Comparison of ENCODE assay signal across 8 mouse cellular contexts in genomic region chr17:33684671-33685231, GRCm38 (mm10). TPM values are rescaled to one million over a fixed set of nuclear protein-coding genes. Genes with fewer than 3 reads are reported as not detected.
A peak's percentile ranks its signal among the peaks of the same experiment; 100 is the strongest.
DNase-seq lines count a peak whose midpoint lies in the region; ATAC-seq and TF ChIP-seq lines count a peak whose summit lies in the region.

No protein-coding gene starts in this region.

- peak overlapping the region; percentile 99 for H3K9ac ChIP-seq in limb, embryonic 12.5 days (replicated peaks)
- H3K9ac ChIP-seq in midbrain, embryonic 14.5 days (replicated peaks; ENCODE audit: low read length) = peak overlapping the region; percentile 97

- peak; percentile 52 to 55 for DNase-seq in urinary bladder, adult 18-20 months (ENCODE audit: low spot score in 2 of 2)
- DNase-seq in urinary bladder, adult 2 months (ENCODE audit: low spot score) = no peak
- peak; percentile 79 for DNase-seq in embryonic facial prominence, embryonic 10.5 days (ENCODE audit: low spot score)
- peak; percentile 70 for DNase-seq in kidney, adult 2 months
- peak; percentile 86 for DNase-seq in midbrain, embryonic 14.5 days
- peak; percentile 68 to 71 for DNase-seq in spleen, postnatal 36 days (ENCODE audit: low spot score in 2 of 2)

- H3K36me3 ChIP-seq in embryonic facial prominence, embryonic 10.5 days (replicated peaks) = peaks cover 25% of the 10 kb centered on the region
- no peaks in the 10 kb centered on the region for H3K36me3 ChIP-seq in kidney, adult 2 months (ENCODE audit: control insufficient read depth, insufficient read depth, low read length)
- H3K36me3 ChIP-seq in limb, embryonic 12.5 days = peaks cover 16% of the 10 kb centered on the region
- 0 out of 2 replicates have a peak, but pooled peaks cover 4% of the 10 kb centered on the region for H3K36me3 ChIP-seq in midbrain, embryonic 14.5 days (ENCODE audit: control insufficient read depth, insufficient read depth, low read length)

- peak overlapping the region; percentile 91 for H3K4me3 ChIP-seq in embryonic facial prominence, embryonic 10.5 days
- peak overlapping the region; percentile 75 for H3K4me3 ChIP-seq in kidney, adult 2 months (ENCODE audit: insufficient read depth, low read depth, low read length)
- peak overlapping the region; percentile 89 for H3K4me3 ChIP-seq in limb, embryonic 12.5 days (replicated peaks)
- H3K4me3 ChIP-seq in midbrain, embryonic 14.5 days (replicated peaks; ENCODE audit: low read depth, low read length) = peak overlapping the region; percentile 72

- no peak for TF ChIP-seq POLR2A in kidney, adult 2 months (IDR thresholded peaks at IDR 0.05; ENCODE audit: low read depth, low read length)

- peak overlapping the region; percentile 99 for H3K27ac ChIP-seq in embryonic facial prominence, embryonic 10.5 days (replicated peaks)
- peak overlapping the region; percentile 89 for H3K27ac ChIP-seq in kidney, adult 2 months (ENCODE audit: insufficient read depth, low read depth, low read length)
- H3K27ac ChIP-seq in limb, embryonic 12.5 days = peak overlapping the region; percentile 95
- H3K27ac ChIP-seq in midbrain, embryonic 14.5 days (replicated peaks; ENCODE audit: low read depth, low read length) = peak overlapping the region; percentile 96

- TF ChIP-seq CTCF in kidney, adult 2 months (conservative IDR thresholded peaks at IDR 0.05; ENCODE audit: insufficient read depth, insufficient read length, low read depth, low read length) = peak; percentile 37

- no peaks in the 10 kb centered on the region for H3K27me3 ChIP-seq in embryonic facial prominence, embryonic 10.5 days (replicated peaks; ENCODE audit: low read depth, poor library complexity, severe bottlenecking)
- no peaks in the 10 kb centered on the region for H3K27me3 ChIP-seq in kidney, adult 2 months (replicated peaks; ENCODE audit: control insufficient read depth, insufficient read depth, low read length)
- no peaks in the 10 kb centered on the region for H3K27me3 ChIP-seq in limb, embryonic 12.5 days
- H3K27me3 ChIP-seq in midbrain, embryonic 14.5 days (ENCODE audit: control insufficient read depth, insufficient read depth, low read length) = no peaks in the 10 kb centered on the region

- peak; percentile 74 for ATAC-seq in granulocyte monocyte progenitor cell, adult 5-6 weeks (replicated peaks; ENCODE audit: poor library complexity, severe bottlenecking)
- ATAC-seq in limb, embryonic 12.5 days (ENCODE audit: insufficient number of reproducible peaks, insufficient read depth, low FRiP score, low TSS enrichment, low read depth) = peak; percentile 77
- ATAC-seq in midbrain, embryonic 14.5 days (ENCODE audit: low FRiP score, low TSS enrichment) = peak; percentile 84

- H3K9me3 ChIP-seq in embryonic facial prominence, embryonic 10.5 days = no peaks in the 10 kb centered on the region
- no peaks in the 10 kb centered on the region for H3K9me3 ChIP-seq in limb, embryonic 12.5 days
- no peaks in the 10 kb centered on the region for H3K9me3 ChIP-seq in midbrain, embryonic 14.5 days (ENCODE audit: control insufficient read depth, low read length)

- under 1% methylated on average over 44 of the region's 44 CpGs for WGBS in embryonic facial prominence, embryonic 10.5 days
- WGBS in kidney, adult 2 months = under 1% methylated on average over 44 of the region's 44 CpGs
- WGBS in limb, embryonic 12.5 days = under 1% methylated on average over 44 of the region's 44 CpGs
- WGBS in midbrain, embryonic 14.5 days = 0% methylated on average over 42 of the region's 44 CpGs

- peak overlapping the region; percentile 92 for H3K4me2 ChIP-seq in limb, embryonic 12.5 days
- H3K4me2 ChIP-seq in midbrain, embryonic 14.5 days (ENCODE audit: low read length) = peak overlapping the region; percentile 77

- peaks cover 38% of the 10 kb centered on the region for H3K4me1 ChIP-seq in embryonic facial prominence, embryonic 10.5 days
- peaks cover 19% of the 10 kb centered on the region for H3K4me1 ChIP-seq in kidney, adult 2 months (ENCODE audit: control insufficient read depth, insufficient read depth, low read length)
- H3K4me1 ChIP-seq in limb, embryonic 12.5 days (replicated peaks) = peaks cover 38% of the 10 kb centered on the region
- H3K4me1 ChIP-seq in midbrain, embryonic 14.5 days (ENCODE audit: control insufficient read depth, insufficient read depth, low read length) = peaks cover 43% of the 10 kb centered on the region

RNA-seq across cellular contexts. Expression of gene Hnrnpm, which starts 1.9 kb away (rescaled TPM):
- polyA plus RNA-seq in urinary bladder, adult 2 months (2012; rRNA removed) = 107 and 131 TPM in 2 replicates
- polyA plus RNA-seq in embryonic facial prominence, embryonic 10.5 days (2016; fragmentation: Nextera tagmentation; extraction: Ambion mirVana) = 567 and 569 TPM in 2 replicates
- total RNA-seq in granulocyte monocyte progenitor cell, adult 5-6 weeks (2014; fragmentation: Nextera tagmentation) = 501 and 545 TPM in 2 replicates
- total RNA-seq in granulocyte monocyte progenitor cell, adult 5-6 weeks (2017) = 269 and 307 TPM in 2 replicates
- polyA plus RNA-seq in kidney, adult 2 months (2012; rRNA removed) = 49.9 and 50.7 TPM in 2 replicates
- 477 and 517 TPM in 2 replicates for polyA plus RNA-seq in limb, embryonic 12.5 days (2016; fragmentation: Nextera tagmentation; extraction: Ambion mirVana)
- polyA plus RNA-seq in midbrain, embryonic 14.5 days (2014; fragmentation: Nextera tagmentation; extraction: Ambion mirVana) = 177 and 214 TPM in 2 replicates

RNA-seq across cellular contexts. Expression of gene March2, which starts 33.7 kb away (rescaled TPM):
- polyA plus RNA-seq in urinary bladder, adult 2 months (2012; rRNA removed) = 106 and 118 TPM in 2 replicates
- polyA plus RNA-seq in embryonic facial prominence, embryonic 10.5 days (2016; fragmentation: Nextera tagmentation; extraction: Ambion mirVana) = 28.0 and 28.5 TPM in 2 replicates
- 29.5 and 41.2 TPM in 2 replicates for total RNA-seq in granulocyte monocyte progenitor cell, adult 5-6 weeks (2014; fragmentation: Nextera tagmentation)
- total RNA-seq in granulocyte monocyte progenitor cell, adult 5-6 weeks (2017) = 20.0 and 22.4 TPM in 2 replicates
- polyA plus RNA-seq in kidney, adult 2 months (2012; rRNA removed) = 95.8 and 102 TPM in 2 replicates
- 39.1 and 39.4 TPM in 2 replicates for polyA plus RNA-seq in limb, embryonic 12.5 days (2016; fragmentation: Nextera tagmentation; extraction: Ambion mirVana)
- 45.2 and 62.6 TPM in 2 replicates for polyA plus RNA-seq in midbrain, embryonic 14.5 days (2014; fragmentation: Nextera tagmentation; extraction: Ambion mirVana)

RNA-seq across cellular contexts. Expression of gene Pram1, which starts 46.9 kb away (rescaled TPM):
- polyA plus RNA-seq in urinary bladder, adult 2 months (2012; rRNA removed) = 1.4 and 1.8 TPM in 2 replicates
- polyA plus RNA-seq in embryonic facial prominence, embryonic 10.5 days (2016; fragmentation: Nextera tagmentation; extraction: Ambion mirVana) = 0.55 and 0.65 TPM in 2 replicates
- 33.9 TPM in 2 replicates for total RNA-seq in granulocyte monocyte progenitor cell, adult 5-6 weeks (2014; fragmentation: Nextera tagmentation)
- total RNA-seq in granulocyte monocyte progenitor cell, adult 5-6 weeks (2017) = 5.6 and 8.1 TPM in 2 replicates
- 0.34 and 0.48 TPM in 2 replicates for polyA plus RNA-seq in kidney, adult 2 months (2012; rRNA removed)
- 0.55 and 0.56 TPM in 2 replicates for polyA plus RNA-seq in limb, embryonic 12.5 days (2016; fragmentation: Nextera tagmentation; extraction: Ambion mirVana)
- polyA plus RNA-seq in midbrain, embryonic 14.5 days (2014; fragmentation: Nextera tagmentation; extraction: Ambion mirVana) = 0.73 and 1.4 TPM in 2 replicates

RNA-seq across cellular contexts. Expression of gene Zfp414, which starts 55.9 kb away (rescaled TPM):
- polyA plus RNA-seq in urinary bladder, adult 2 months (2012; rRNA removed) = 53.8 and 58.6 TPM in 2 replicates
- 53.4 and 58.1 TPM in 2 replicates for polyA plus RNA-seq in embryonic facial prominence, embryonic 10.5 days (2016; fragmentation: Nextera tagmentation; extraction: Ambion mirVana)
- 73.2 and 79.9 TPM in 2 replicates for total RNA-seq in granulocyte monocyte progenitor cell, adult 5-6 weeks (2014; fragmentation: Nextera tagmentation)
- total RNA-seq in granulocyte monocyte progenitor cell, adult 5-6 weeks (2017) = 23.1 and 28.2 TPM in 2 replicates
- polyA plus RNA-seq in kidney, adult 2 months (2012; rRNA removed) = 43.2 and 44.0 TPM in 2 replicates
- polyA plus RNA-seq in limb, embryonic 12.5 days (2016; fragmentation: Nextera tagmentation; extraction: Ambion mirVana) = 40.1 and 40.7 TPM in 2 replicates
- 91.4 and 115 TPM in 2 replicates for polyA plus RNA-seq in midbrain, embryonic 14.5 days (2014; fragmentation: Nextera tagmentation; extraction: Ambion mirVana)
